Mouse (Mus musculus) small intestine, adult 2 months (tissue): ENCODE data around the gene Tnk1.

ENCODE experiments used
- CTCF ChIP-seq: fragments of 200-500 bp; IDR thresholded peaks from 2 replicates; pipeline ENCODE4 v1.5.1; 2012; ENCODE audit warnings: low read depth, mild to moderate bottlenecking, control low read depth, inconsistent platforms, low read length, moderate library complexity, mixed read lengths; ENCODE audit not compliant: insufficient replicate concordance, insufficient read length; ENCODE audit errors: extremely low read depth
- POLR2A ChIP-seq: fragments of 200-500 bp; IDR thresholded peaks from 2 replicates; pipeline ENCODE4 v1.6.1; 2012; ENCODE audit warnings: low read depth, mild to moderate bottlenecking, control low read depth, inconsistent platforms, low read length, moderate library complexity

GRCm38 (mm10) chr11:69904311-69904710, 45.8 kb upstream of the Tnk1 start:
- no peak for TF ChIP-seq CTCF
- TF ChIP-seq POLR2A = no peak
